Mouse (Mus musculus): Measurements from ENCODE around the gene Csmd2.

GRCm38 (mm10) chr4:128427261-128428030 lies 439.8 kb downstream of the Csmd2 start:
- TF ChIP-seq CTCF (IDR thresholded peaks at IDR 0.05; ENCODE audit: low read depth) (no peak), EP300 (IDR thresholded peaks at IDR 0.05; ENCODE audit: low read depth) (no peak)

Measured in liver, postnatal 0 days (tissue).